Mouse (Mus musculus): ENCODE data around the gene Gm5965. TPM values are rescaled to one million over a fixed set of nuclear protein-coding genes. Genes with fewer than 3 reads are reported as not detected.

The Gm5965 gene
- polyA plus RNA-seq (2012; rRNA removed) = not detected in 2 replicates

GRCm38 (mm10) chr16:88777596-88777995 is at the start of gene Gm5965:
Gene Gm5965 (plus strand): TSS chr16:88777896.

GRCm38 (mm10) chr16:88728812-88729275 is 48.9 kb upstream of the Gm5965 start, which contains the start of gene Krtap13-1:
Gene Krtap13-1 (plus strand): TSS chr16:88728862.

GRCm38 (mm10) chr16:88751535-88751934 is 26.2 kb upstream of the Gm5965 start, which contains the start of gene Krtap13:
Gene Krtap13 (minus strand): TSS chr16:88751635.

GRCm38 (mm10) chr16:88758547-88758946 is 19.1 kb upstream of the Gm5965 start, which contains the start of gene 2310034C09Rik:
Gene 2310034C09Rik (plus strand): TSS chr16:88758847.

GRCm38 (mm10) chr16:88774106-88774505 is 3.6 kb upstream of the Gm5965 start, which contains the start of gene 2310057N15Rik:
Gene 2310057N15Rik (minus strand): TSS chr16:88774206.

GRCm38 (mm10) chr16:88811827-88812226 is 34.1 kb downstream of the Gm5965 start, which contains the start of gene Gm20741:
Gene Gm20741 (minus strand): TSS chr16:88812220.

GRCm38 (mm10) chr16:88820066-88820465 is 42.4 kb downstream of the Gm5965 start, which contains the start of gene Krtap15:
Gene Krtap15 (plus strand): TSS chr16:88820215.

GRCm38 (mm10) chr16:88826095-88826652 is 48.5 kb downstream of the Gm5965 start, which contains the start of gene Krtap14:
Gene Krtap14 (minus strand): TSS chr16:88826145.

Other genes starting within 250 kb of the Gm5965 start
- 1.3 and 2.1 TPM in 2 replicates for gene Cldn8, start 214.7 kb upstream of the Gm5965 start, polyA plus RNA-seq (2012; rRNA removed)
- not detected in 2 replicates for gene Krtap24-1, start 165.6 kb upstream of the Gm5965 start, polyA plus RNA-seq (2012; rRNA removed)
- not detected in 2 replicates for gene 2310079G19Rik, start 150.2 kb upstream of the Gm5965 start, polyA plus RNA-seq (2012; rRNA removed)
- not detected in 2 replicates for gene Krtap26-1, start 130.1 kb upstream of the Gm5965 start, polyA plus RNA-seq (2012; rRNA removed)
- gene Krtap27-1, start 106.2 kb upstream of the Gm5965 start, polyA plus RNA-seq (2012; rRNA removed) = not detected in 2 replicates
- gene 2310061N02Rik, start 69.9 kb upstream of the Gm5965 start, polyA plus RNA-seq (2012; rRNA removed) = not detected in 2 replicates
- gene Krtap13-1, start 49.0 kb upstream of the Gm5965 start, polyA plus RNA-seq (2012; rRNA removed) = not detected in 2 replicates
- not detected in 2 replicates for gene Krtap13, start 26.3 kb upstream of the Gm5965 start, polyA plus RNA-seq (2012; rRNA removed)
- not detected in 2 replicates for gene 2310034C09Rik, start 19.0 kb upstream of the Gm5965 start, polyA plus RNA-seq (2012; rRNA removed)
- not detected in 2 replicates for gene 2310057N15Rik, start 3.7 kb upstream of the Gm5965 start, polyA plus RNA-seq (2012; rRNA removed)
- gene Gm20741, start 34.3 kb downstream of the Gm5965 start, polyA plus RNA-seq (2012; rRNA removed) = not detected in 2 replicates
- gene Krtap15, start 42.3 kb downstream of the Gm5965 start, polyA plus RNA-seq (2012; rRNA removed) = not detected in 2 replicates
- gene Krtap14, start 48.2 kb downstream of the Gm5965 start, polyA plus RNA-seq (2012; rRNA removed) = not detected in 2 replicates
- gene Krtap19-1, start 91.5 kb downstream of the Gm5965 start, polyA plus RNA-seq (2012; rRNA removed) = not detected in 2 replicates
- not detected in 2 replicates for gene Krtap19-2, start 96.4 kb downstream of the Gm5965 start, polyA plus RNA-seq (2012; rRNA removed)
- not detected in 2 replicates for gene Krtap19-3, start 100.1 kb downstream of the Gm5965 start, polyA plus RNA-seq (2012; rRNA removed)
- not detected in 2 replicates for gene Krtap19-4, start 107.2 kb downstream of the Gm5965 start, polyA plus RNA-seq (2012; rRNA removed)
- not detected in 2 replicates for gene Krtap19-5, start 118.6 kb downstream of the Gm5965 start, polyA plus RNA-seq (2012; rRNA removed)
- gene Krtap19-9b, start 154.4 kb downstream of the Gm5965 start, polyA plus RNA-seq (2012; rRNA removed) = not detected in 2 replicates
- gene Krtap16-3, start 185.0 kb downstream of the Gm5965 start, polyA plus RNA-seq (2012; rRNA removed) = not detected in 2 replicates
- not detected in 2 replicates for gene Krtap22-2, start 232.9 kb downstream of the Gm5965 start, polyA plus RNA-seq (2012; rRNA removed)
- not detected in 2 replicates for gene Gm10229, start 237.4 kb downstream of the Gm5965 start, polyA plus RNA-seq (2012; rRNA removed)